Mouse (Mus musculus) bone marrow macrophage, adult 2 months (primary cell): Measurements from ENCODE around the gene Sept10.

Experiments
- CTCF ChIP-seq: IDR thresholded peaks from 2 replicates; pipeline ENCODE4 v1.5.1; 2012; ENCODE audit warnings: low read depth, mild to moderate bottlenecking, low read length, moderate library complexity
- POLR2A ChIP-seq: IDR thresholded peaks from 2 replicates; pipeline ENCODE4 v1.6.1; 2012; ENCODE audit warnings: mild to moderate bottlenecking, low read depth, low read length, borderline replicate concordance

DNA sequence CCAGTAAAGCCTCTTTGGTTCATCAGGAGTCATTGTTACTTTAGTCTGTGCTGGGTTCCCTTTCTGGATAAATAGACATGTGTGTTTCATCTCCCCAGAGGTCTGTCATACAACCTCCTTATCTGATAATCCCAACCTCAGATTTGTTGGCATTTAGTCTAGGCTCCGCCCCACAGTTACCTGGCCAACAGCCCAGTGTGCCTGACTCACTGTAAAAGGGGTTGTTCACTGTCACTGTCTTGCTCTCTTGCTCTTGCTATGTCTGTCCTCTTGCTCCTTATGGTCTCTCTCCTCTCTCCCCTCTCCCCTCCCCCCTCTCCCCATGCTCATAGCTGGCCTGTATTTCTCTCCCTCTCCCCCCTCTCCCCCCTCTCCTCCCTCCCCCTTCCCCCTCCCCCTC is 44.5 kb upstream of the Sept10 start:
- no peak for TF ChIP-seq CTCF
- TF ChIP-seq POLR2A: no peak
